Mouse (Mus musculus): ENCODE measurements around the gene Cblc.

- TF ChIP-seq CTCF (IDR thresholded peaks at IDR 0.05; ENCODE audit: low read depth, low read length) (no peak), POLR2A (IDR thresholded peaks at IDR 0.05; ENCODE audit: borderline replicate concordance, low read depth, low read length) (no peak)
Measured at GRCm38 (mm10) chr7:19841686-19842413, 45.2 kb upstream of the Cblc start.

Data from bone marrow macrophage, adult 2 months (primary cell).